Mouse (Mus musculus) granulocyte monocyte progenitor cell, adult 5-6 weeks (primary cell): ENCODE results near the gene Dand5. TPM values are rescaled to one million over a fixed set of nuclear protein-coding genes. Genes with fewer than 3 reads are reported as not detected.

ENCODE experiments used
- ATAC-seq: replicated peaks from 2 replicates; pipeline ENCODE4 v1.8.0; 2016; ENCODE audit warnings: mild to moderate bottlenecking, moderate TSS enrichment, inconsistent platforms; ENCODE audit not compliant: poor library complexity, severe bottlenecking
- total RNA-seq, 2 experiments: library from RNA; stranded (forward) in 1 of 2; stranded (reverse) in 1 of 2; fragments of 200-712, 200-1000 nt in 1 of 2; fragments of >200 nt in 1 of 2; fragmentation: Nextera tagmentation in 1 of 2; gene quantifications; 2 replicates each; pipeline ENCODE4 v1.2.3; 2014 to 2017

Dand5 gene
- total RNA-seq, 2 experiments from 2014 or later: 3.6 to 4.7 TPM

DNA sequence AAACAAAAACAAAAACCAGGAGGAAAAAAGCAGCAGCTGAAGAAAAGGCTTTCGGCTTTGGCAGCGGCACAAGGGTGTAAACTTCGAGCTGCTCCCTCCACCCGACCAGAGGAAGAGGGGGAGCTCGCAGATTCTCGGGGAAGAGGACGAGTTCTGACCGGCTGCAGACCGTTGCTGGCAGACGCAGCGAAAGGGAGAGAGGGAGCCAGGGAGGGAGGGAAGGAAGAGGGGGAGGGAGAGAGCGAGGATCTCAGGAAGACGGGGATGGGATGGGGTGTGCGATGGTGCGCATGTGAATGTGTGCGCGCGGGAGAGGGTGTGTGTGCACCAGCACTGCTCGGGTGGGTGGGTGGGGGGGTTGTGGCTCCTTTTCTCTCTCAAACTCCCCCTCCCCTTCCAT lies 48.8 kb downstream of the Dand5 start:
- ATAC-seq: no peak

DNA sequence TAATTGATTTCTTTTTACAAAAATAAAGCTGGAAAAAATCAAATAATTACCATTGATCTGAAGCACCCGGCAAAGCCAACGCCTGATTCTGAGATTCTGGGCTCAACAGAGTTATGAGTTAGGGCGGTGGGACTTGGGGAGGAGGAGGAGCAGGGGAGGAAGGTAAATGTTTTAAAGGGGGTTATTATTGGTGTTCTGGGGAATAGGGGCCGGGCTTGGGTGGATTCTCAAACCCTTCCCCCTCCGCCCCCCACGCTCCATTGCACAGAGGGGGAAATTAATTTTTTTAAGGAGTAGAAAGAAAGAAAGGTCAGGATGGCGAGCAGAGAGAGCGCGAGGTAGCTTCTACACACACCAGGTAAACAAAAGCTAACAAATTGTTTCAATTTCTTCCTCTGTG lies 49.3 kb downstream of the Dand5 start:
- no peak for ATAC-seq

DNA sequence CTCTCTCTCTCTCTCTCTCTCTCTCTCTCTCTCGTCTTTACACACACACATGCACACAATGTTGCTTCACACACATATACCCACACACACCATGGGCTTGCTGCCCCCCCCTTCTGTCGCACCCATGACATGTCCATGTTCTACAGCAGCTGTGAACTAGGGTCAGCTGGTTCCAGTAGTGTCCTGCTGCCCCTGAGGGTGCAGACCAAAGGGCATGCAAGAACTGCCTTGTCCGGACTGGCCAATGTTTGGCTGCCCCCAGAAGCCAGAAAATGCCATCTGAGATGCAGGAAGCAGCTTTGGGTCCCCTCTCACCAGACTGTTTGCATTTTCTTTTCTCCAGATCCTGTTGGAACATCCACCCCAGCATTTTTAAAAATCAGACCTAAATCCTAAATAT lies 50.0 kb downstream of the Dand5 start:
- no peak for ATAC-seq

DNA sequence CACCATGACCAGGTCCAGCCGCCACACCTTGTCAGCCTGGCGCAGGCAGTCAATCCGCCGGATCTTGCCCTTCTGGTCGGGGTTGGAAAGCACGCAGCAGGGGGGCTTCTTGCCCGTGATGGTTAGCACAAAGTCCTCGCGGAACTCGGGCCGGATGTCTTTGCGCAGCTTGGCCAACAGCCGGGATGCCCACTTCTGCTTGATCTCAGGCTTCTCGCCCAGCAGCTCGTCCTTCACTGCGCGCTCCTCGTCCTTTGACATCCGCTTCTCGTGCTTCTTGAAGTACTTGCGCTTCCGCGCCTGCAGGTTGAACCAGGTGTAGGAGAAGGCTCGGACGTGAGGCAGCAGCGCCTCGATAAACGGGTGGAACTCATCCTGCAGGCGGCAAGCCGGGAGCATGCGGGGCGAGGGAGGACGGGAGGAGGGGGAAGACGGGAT lies 50.7 kb downstream of the Dand5 start:
- peak; percentile 43 for ATAC-seq

DNA sequence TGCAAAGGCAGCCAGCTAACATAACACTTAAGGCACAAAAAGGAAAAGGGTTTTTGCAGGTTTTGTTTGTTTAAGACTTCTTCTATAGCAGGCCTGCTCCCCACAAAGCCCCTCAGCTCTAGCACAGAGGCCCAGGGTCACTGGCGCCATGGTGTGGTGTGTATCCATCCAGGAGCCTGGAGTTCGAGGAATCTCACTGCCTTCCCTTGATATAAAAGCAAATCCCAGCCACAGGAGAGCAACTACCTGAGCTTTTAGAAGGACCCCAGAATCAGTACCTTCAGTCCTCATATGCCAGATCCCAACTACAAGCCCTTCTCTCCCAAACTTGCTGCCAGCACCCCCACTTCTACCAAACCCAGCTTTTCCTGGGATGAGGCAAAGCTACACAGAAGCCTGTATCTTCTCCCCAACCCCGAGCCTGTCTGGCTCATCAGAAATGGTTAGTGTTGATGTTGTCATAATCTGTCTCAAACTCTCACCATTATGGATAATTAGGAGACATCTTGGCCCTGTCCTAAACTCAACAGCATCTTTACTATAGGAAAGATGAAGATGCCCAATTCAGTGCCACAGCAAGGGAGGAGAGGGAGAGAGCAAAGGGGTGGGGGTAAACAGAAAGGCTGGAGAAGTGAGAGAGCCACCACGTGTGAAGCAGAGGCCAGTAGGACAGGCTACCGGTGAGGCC lies 51.5 kb downstream of the Dand5 start:
- ATAC-seq: no peak

GRCm38 (mm10) chr8:84770100-84770953 lies 52.3 kb downstream of the Dand5 start:
- ATAC-seq: no peak

DNA sequence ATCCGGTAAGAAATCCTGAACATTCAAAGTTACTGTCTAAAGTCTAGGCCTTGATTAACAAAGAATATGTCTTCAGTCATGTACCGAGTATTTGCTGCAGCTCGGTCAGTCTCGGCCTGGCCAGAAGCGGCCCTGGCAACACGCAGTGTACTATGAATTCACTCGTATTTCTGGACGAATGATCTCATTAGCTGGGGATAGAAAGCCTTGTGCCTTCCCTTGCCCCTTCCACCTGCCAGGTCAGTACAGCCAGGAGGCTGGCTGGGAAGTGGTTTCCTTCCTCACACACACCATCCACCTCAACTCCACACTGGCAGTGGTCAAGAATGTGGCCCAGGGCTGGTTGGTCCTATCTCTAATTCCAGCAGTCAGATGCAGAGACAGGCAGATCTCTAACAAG lies 53.3 kb downstream of the Dand5 start:
- ATAC-seq: no peak

DNA sequence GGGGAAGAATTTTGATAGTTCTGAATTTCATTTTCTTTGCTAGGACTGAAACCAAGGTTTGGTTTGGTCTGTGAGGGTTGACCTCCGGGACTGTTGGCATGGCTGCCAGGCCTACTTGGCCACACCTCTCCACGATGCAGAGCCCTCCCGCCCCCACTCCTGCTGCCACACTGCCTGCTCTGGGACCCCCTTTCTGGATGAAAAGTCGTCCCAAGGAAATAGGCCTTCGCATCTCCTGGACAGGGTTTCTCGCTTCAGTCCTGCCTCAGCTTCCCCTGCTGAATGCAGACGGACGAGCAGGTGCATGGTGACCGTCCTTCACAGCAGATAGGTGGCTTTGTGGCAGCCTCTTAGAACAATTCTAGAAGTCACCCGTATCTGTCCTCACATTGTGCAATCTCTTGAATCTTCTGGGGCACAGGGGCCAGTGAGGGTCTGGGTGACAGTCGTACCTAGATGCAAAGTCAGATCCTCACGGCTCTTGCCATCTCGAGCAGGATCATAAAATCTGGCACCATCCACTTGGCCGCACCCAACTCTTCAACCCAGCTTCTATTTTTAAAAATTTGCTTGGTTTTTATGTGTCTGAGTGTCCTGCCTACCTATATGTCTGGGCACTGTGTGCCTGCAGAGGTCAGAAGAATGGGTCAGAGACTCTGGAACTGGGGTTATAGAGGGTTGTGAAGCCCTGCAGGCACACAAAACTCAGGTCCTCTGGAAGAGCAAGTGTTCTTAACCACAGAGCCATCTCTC lies 54.1 kb downstream of the Dand5 start:
- ATAC-seq: no peak

DNA sequence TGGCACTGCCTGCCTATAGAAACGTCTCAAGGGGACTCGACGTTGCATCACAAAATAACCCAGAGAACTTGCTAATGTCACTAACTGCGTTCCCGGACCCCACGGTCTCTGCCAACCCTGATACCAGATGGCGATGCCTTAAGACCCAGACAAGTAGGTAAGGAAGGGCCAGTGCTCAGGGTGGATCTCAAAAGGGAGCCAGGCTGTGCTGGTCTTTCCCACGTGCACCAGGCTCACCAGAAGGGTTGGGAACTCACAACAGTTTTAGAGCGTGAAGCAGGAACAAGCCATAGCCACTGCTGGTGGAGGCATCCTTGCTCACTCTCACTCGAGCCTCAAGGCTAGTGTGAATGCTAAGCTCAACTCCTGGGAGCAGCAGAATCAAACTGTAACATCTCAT lies 55.4 kb downstream of the Dand5 start:
- ATAC-seq: no peak

DNA sequence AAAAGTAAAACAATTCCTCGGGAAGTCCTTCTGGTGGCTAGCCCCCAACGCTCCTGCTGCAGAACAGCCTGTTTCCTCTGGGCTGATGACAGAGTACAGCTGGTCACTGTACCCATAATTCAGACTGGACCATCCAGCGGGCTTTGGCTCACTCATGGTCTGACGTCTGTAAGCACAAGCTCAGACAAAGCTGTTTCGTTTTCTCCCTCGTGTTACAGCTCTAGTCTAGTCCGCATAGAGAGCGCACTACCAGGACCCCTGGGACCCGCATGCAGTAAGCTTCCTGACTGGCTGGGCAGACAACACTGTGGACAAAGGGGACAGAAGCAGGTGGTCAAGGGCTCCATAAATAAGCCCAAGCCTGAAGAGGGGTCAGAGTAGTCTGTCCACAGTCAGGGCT lies 56.2 kb downstream of the Dand5 start:
- no peak for ATAC-seq

GRCm38 (mm10) chr8:84765629-84766028 lies 57.0 kb downstream of the Dand5 start:
- no peak for ATAC-seq

Other genes with a start within 250 kb of the Dand5 start
- 33.3 and 44.1 TPM in 2 replicates for gene Ier2, start 160.0 kb downstream of the Dand5 start, total RNA-seq (2014; fragmentation: Nextera tagmentation)
- gene Ier2, start 160.0 kb downstream of the Dand5 start, total RNA-seq (2017): 40.7 and 47.6 TPM in 2 replicates
- gene Trmt1, start 136.5 kb downstream of the Dand5 start, total RNA-seq (2014; fragmentation: Nextera tagmentation): 76.9 and 123 TPM in 2 replicates
- 73.8 and 95.9 TPM in 2 replicates for gene Trmt1, start 136.5 kb downstream of the Dand5 start, total RNA-seq (2017)
- 92.9 and 98.1 TPM in 2 replicates for gene Nacc1, start 135.0 kb downstream of the Dand5 start, total RNA-seq (2014; fragmentation: Nextera tagmentation)
- 46.5 and 59.2 TPM in 2 replicates for gene Nacc1, start 135.0 kb downstream of the Dand5 start, total RNA-seq (2017)
- gene Lyl1, start 121.4 kb downstream of the Dand5 start, total RNA-seq (2014; fragmentation: Nextera tagmentation): 82.1 and 133 TPM in 2 replicates
- gene Lyl1, start 121.4 kb downstream of the Dand5 start, total RNA-seq (2017): 65.9 and 73.3 TPM in 2 replicates
- 11.0 and 17.9 TPM in 2 replicates for gene G430095P16Rik, start 99.8 kb downstream of the Dand5 start, total RNA-seq (2014; fragmentation: Nextera tagmentation)
- gene G430095P16Rik, start 99.8 kb downstream of the Dand5 start, total RNA-seq (2017): 4.4 and 4.8 TPM in 2 replicates
- gene Nfix, start 22.5 kb downstream of the Dand5 start, total RNA-seq (2014; fragmentation: Nextera tagmentation): 25.7 and 51.2 TPM in 2 replicates
- gene Nfix, start 22.5 kb downstream of the Dand5 start, total RNA-seq (2017): 9.5 and 12.8 TPM in 2 replicates
- 17.0 and 19.2 TPM in 2 replicates for gene Gadd45gip1, start 8.7 kb upstream of the Dand5 start, total RNA-seq (2014; fragmentation: Nextera tagmentation)
- 46.2 and 52.4 TPM in 2 replicates for gene Gadd45gip1, start 8.7 kb upstream of the Dand5 start, total RNA-seq (2017)
- 41.8 TPM in 2 replicates for gene Rad23a, start 17.8 kb upstream of the Dand5 start, total RNA-seq (2014; fragmentation: Nextera tagmentation)
- gene Rad23a, start 17.8 kb upstream of the Dand5 start, total RNA-seq (2017): 20.1 and 21.4 TPM in 2 replicates
- 1,333 and 1,645 TPM in 2 replicates for gene Calr, start 24.1 kb upstream of the Dand5 start, total RNA-seq (2014; fragmentation: Nextera tagmentation)
- 4,572 and 4,672 TPM in 2 replicates for gene Calr, start 24.1 kb upstream of the Dand5 start, total RNA-seq (2017)
- gene Farsa, start 34.2 kb upstream of the Dand5 start, total RNA-seq (2014; fragmentation: Nextera tagmentation): 90.9 TPM in 2 replicates
- 187 and 190 TPM in 2 replicates for gene Farsa, start 34.2 kb upstream of the Dand5 start, total RNA-seq (2017)
- 172 and 176 TPM in 2 replicates for gene Syce2, start 49.3 kb upstream of the Dand5 start, total RNA-seq (2014; fragmentation: Nextera tagmentation)
- gene Syce2, start 49.3 kb upstream of the Dand5 start, total RNA-seq (2017): 126 and 155 TPM in 2 replicates
- 23.2 and 25.8 TPM in 2 replicates for gene Gcdh, start 71.1 kb upstream of the Dand5 start, total RNA-seq (2014; fragmentation: Nextera tagmentation)
- gene Gcdh, start 71.1 kb upstream of the Dand5 start, total RNA-seq (2017): 20.1 and 30.3 TPM in 2 replicates
- gene Klf1, start 79.1 kb upstream of the Dand5 start, total RNA-seq (2014; fragmentation: Nextera tagmentation): 0.52 and 1.0 TPM in 2 replicates
- gene Klf1, start 79.1 kb upstream of the Dand5 start, total RNA-seq (2017): 0.43 and 0.72 TPM in 2 replicates
- gene Dnase2a, start 85.7 kb upstream of the Dand5 start, total RNA-seq (2014; fragmentation: Nextera tagmentation): 35.6 and 55.5 TPM in 2 replicates
- gene Dnase2a, start 85.7 kb upstream of the Dand5 start, total RNA-seq (2017): 59.6 and 117 TPM in 2 replicates
- not detected in 2 replicates for gene Mast1, start 114.5 kb upstream of the Dand5 start, total RNA-seq (2014; fragmentation: Nextera tagmentation)
- gene Mast1, start 114.5 kb upstream of the Dand5 start, total RNA-seq (2017): not detected in 2 replicates
- gene Rtbdn, start 124.2 kb upstream of the Dand5 start, total RNA-seq (2014; fragmentation: Nextera tagmentation): not detected in 2 replicates
- not detected in 2 replicates for gene Rtbdn, start 124.2 kb upstream of the Dand5 start, total RNA-seq (2017)
- not detected in 2 replicates for gene Gm49661, start 146.6 kb upstream of the Dand5 start, total RNA-seq (2014; fragmentation: Nextera tagmentation)
- not detected in 2 replicates for gene Gm49661, start 146.6 kb upstream of the Dand5 start, total RNA-seq (2017)
- gene Prdx2, start 146.8 kb upstream of the Dand5 start, total RNA-seq (2014; fragmentation: Nextera tagmentation): 210 and 303 TPM in 2 replicates
- gene Prdx2, start 146.8 kb upstream of the Dand5 start, total RNA-seq (2017): 360 and 421 TPM in 2 replicates
- 116 and 172 TPM in 2 replicates for gene Rnaseh2a, start 146.9 kb upstream of the Dand5 start, total RNA-seq (2014; fragmentation: Nextera tagmentation)
- gene Rnaseh2a, start 146.9 kb upstream of the Dand5 start, total RNA-seq (2017): 91.3 and 148 TPM in 2 replicates
- 3.3 and 14.2 TPM in 2 replicates for gene Junb, start 155.9 kb upstream of the Dand5 start, total RNA-seq (2014; fragmentation: Nextera tagmentation)
- gene Junb, start 155.9 kb upstream of the Dand5 start, total RNA-seq (2017): 39.6 and 46.0 TPM in 2 replicates
- gene Hook2, start 167.8 kb upstream of the Dand5 start, total RNA-seq (2014; fragmentation: Nextera tagmentation): 5.2 and 6.1 TPM in 2 replicates
- 5.7 and 8.2 TPM in 2 replicates for gene Hook2, start 167.8 kb upstream of the Dand5 start, total RNA-seq (2017)
- not detected in 2 replicates for gene Best2, start 191.7 kb upstream of the Dand5 start, total RNA-seq (2014; fragmentation: Nextera tagmentation)
- not detected in 2 replicates for gene Best2, start 191.7 kb upstream of the Dand5 start, total RNA-seq (2017)
- gene Asna1, start 202.5 kb upstream of the Dand5 start, total RNA-seq (2014; fragmentation: Nextera tagmentation): 73.1 and 73.3 TPM in 2 replicates
- 74.5 and 91.2 TPM in 2 replicates for gene Asna1, start 202.5 kb upstream of the Dand5 start, total RNA-seq (2017)
- 112 and 128 TPM in 2 replicates for gene Trir, start 204.0 kb upstream of the Dand5 start, total RNA-seq (2014; fragmentation: Nextera tagmentation)
- 245 and 280 TPM in 2 replicates for gene Trir, start 204.0 kb upstream of the Dand5 start, total RNA-seq (2017)
- gene Tnpo2, start 214.1 kb upstream of the Dand5 start, total RNA-seq (2014; fragmentation: Nextera tagmentation): 19.6 and 25.0 TPM in 2 replicates
- 21.5 and 26.8 TPM in 2 replicates for gene Tnpo2, start 214.1 kb upstream of the Dand5 start, total RNA-seq (2017)
- gene Fbxw9, start 237.2 kb upstream of the Dand5 start, total RNA-seq (2014; fragmentation: Nextera tagmentation): 11.6 and 13.5 TPM in 2 replicates
- gene Fbxw9, start 237.2 kb upstream of the Dand5 start, total RNA-seq (2017): 4.1 and 5.9 TPM in 2 replicates
- gene Gm5741, start 245.2 kb upstream of the Dand5 start, total RNA-seq (2014; fragmentation: Nextera tagmentation): not detected in 2 replicates
- gene Gm5741, start 245.2 kb upstream of the Dand5 start, total RNA-seq (2017): not detected in 2 replicates
- gene Dhps, start 248.9 kb upstream of the Dand5 start, total RNA-seq (2014; fragmentation: Nextera tagmentation): 42.0 and 66.5 TPM in 2 replicates
- 19.6 and 30.1 TPM in 2 replicates for gene Dhps, start 248.9 kb upstream of the Dand5 start, total RNA-seq (2017)